Mouse (Mus musculus) 3T3-L1 (cell line): ENCODE data around the gene Zscan4-ps2.
"Not testable (repeated sequence)": the region's sequence is repeated elsewhere in the genome, so short reads cannot be mapped to it uniquely, and the experiment has no call there.

Source experiments
- DNase-seq: peaks from one replicate; pipeline ENCODE4 v3.0.0-alpha.2; 2015; ENCODE audit warnings: low read depth, low spot score

The Zscan4-ps2 gene

GRCm38 (mm10) chr7:11514010-11514409 is at the start of gene Zscan4-ps2:
Gene Zscan4-ps2, plus strand, starts transcription at chr7:11514310.
- DNase-seq: not testable (repeated sequence)
